Mouse (Mus musculus) B cell, adult 2 months (primary cell): ENCODE data around the gene Ptch2.
A peak's percentile ranks its signal among the peaks of the same experiment; 100 is the strongest.

ENCODE experiments used
- DNase-seq, 2 experiments: peaks; one replicate each; pipeline ENCODE4 v3.0.0; 2022

Ptch2 gene

GRCm38 (mm10) chr4:117131198-117131597, 35.3 kb downstream of the Ptch2 start:
- no peak for DNase-seq

DNA sequence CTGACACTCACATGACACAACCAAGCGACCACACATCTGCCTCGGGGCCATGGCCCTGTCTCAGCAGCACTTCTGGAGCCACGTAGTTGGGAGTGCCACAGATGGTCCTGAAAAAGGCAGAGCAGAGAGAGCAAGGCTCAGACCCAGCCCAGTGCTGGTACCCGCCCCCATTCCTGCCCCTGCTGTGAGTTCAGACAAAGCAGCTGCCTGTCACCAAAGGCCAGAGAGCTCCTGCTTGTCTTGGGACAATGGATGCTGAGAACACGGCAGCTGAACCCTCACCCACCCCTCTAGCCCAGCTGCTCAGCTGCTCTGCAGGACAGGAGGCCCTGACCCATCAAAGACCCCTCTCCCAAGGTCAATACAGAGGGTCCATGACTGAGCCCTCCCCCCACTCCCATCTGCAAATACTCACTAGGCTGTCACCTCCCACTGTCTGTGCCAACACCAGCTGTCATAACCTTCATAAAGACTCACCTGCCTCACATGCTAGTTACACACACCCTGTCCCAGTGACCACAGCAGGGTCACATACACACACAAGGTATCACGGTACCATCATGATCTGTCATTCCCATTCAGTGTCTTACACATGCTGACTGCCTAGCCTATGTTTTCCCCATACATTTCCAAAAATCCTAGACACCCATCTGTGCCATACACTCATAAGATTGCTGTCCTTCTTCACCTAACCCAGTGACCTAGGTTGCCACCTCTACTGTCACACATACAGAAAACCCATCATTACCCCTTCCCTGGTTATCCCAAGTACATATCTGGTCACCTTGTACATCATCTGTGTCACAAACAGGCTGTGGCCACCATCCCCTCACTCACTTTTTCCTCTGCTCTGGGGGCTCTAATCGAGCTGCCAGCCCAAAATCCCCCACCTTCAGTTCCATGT, 36.3 kb downstream of the Ptch2 start:
- no peak for DNase-seq

DNA sequence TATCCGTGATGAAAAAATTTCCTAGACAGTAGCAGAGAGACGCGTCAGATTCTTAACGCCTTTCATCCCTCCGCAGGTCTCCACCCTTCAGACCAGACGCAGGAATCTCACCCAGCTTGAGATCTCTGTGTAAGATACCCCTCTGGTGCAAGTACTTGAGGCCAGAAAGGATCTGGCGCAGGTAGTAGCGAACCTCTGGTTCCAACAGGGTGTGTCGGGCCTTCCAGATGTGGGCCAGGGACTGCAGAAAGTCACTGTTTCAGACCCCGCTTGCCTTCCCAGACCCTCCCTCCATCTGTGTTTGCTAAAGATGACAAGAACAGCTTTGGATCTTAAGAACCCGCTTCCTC, 36.9 kb downstream of the Ptch2 start:
- DNase-seq: no peak

DNA sequence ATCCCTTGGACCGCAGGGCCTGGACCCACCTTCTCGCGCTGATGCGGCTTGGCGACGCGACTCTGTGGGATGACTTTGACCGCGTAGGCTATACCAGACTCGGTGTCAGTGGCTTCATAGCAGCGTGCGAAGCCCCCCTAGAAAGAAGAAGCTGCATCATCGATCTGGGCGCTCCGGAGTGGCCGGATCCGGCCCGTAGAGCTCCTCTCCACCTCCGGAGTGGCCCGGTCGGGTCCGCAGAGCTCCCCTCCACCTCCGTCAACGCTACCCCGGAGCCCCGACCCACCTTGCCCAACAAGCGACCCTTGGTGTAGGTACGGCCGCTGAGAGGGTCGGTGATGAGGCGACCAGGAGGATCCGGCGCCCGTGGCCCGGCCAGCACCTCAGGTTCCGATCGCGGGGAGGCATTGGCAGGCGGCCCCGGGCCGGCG, 37.5 kb downstream of the Ptch2 start:
- DNase-seq: no peak

DNA sequence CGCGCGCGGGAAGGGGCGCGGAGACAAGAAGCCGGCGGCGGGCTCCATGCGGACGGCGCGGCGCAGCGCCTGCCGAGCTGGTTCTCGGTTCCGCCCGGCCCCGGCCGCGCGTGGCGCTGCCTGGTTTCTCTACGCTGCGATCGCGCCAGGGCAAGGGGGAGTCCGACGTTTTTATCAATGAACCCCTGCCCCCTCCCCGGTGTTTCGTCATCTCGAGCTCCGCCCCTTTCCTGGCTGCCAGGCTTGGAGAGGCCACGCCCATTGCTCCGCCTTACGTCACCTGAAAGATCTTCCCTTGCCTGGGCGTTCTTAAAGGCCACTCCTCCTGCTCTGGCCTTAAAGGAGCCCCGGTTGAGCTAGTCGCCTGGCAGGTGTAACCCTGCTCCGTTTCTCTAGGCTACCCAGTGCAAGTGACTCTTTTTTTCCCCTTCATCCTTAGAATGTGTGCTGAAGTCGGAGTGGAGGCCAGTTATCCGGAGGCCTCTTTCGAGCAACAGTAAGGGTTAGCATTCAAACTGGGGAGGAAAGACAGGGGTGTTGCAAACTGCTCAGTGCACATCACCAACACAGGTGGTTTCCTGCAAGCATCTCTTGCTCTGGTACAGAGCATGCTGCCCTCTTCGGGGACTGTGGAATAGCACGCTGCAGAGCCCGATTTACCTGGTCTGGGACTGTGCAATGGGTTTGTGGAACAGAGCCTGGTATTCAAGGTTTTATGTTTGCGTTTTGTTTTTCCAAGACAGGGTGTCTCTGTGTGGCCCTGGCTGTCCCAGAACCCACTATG, 38.1 kb downstream of the Ptch2 start, which contains the start of gene Plk3:
Gene Plk3 (minus strand): TSS at position 147 of the 784 bp plus-strand sequence.
- DNase-seq: peak; percentile 98 to 99

DNA sequence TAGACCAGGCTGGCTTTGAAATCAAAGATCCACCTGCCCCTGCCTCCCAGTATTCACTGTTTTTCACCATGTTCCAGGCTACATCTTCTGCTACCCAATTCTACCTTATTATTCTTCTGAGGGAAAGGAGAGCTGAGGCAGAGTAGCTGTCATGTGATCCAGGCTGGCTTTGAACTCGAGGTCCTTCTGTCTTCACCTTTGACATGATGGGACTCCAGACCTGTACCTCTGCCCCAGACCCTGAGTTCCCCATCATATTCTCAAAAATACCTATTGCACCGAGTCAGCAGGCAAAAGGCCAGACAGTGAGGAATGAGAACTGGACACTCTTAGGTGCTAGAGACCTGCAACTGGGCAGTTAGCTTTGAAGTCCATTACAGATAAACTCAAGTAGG, 38.7 kb downstream of the Ptch2 start:
- DNase-seq: no peak

DNA sequence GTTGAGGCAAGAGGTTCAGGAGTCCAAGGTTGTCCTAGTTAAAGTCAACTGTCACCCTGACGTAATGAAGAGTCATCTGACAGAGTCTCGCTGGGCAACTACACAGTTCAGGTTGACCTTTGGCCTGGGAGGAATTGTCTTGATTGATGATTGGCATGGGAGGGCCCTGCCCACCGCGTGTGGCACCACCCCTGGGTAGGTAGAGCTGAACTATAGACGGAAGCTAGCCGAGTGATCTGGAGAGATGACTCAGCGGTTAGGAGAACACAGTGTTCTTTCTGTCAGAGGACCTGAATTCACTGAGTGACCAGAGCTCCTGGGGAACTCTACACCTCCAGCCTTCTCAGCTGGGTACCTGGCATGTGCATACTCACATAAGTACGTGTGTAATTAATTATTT, 40.2 kb downstream of the Ptch2 start:
- no peak for DNase-seq

- no peak for DNase-seq
Measured at GRCm38 (mm10) chr4:117138295-117139216, 42.7 kb downstream of the Ptch2 start.

DNA sequence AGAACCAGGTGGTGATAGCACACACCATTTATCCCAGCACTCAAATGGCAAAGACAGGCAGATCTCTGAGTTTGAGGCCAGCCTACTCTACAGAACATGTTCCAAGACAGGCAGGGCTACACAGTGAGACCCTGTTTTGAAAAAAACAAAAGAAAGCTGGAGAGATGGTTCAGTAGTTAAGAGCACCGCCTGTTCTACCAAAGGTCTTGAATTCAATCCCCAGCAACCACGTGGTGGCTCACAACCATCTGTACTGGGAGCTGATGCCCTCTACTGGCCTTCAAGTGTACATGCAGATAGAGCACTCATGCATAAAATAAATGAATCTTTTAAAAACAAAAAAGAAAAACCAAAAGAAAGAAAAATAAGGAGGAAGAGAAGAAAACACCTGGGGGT, 43.3 kb downstream of the Ptch2 start:
- peak; percentile 64 to 72 for DNase-seq

DNA sequence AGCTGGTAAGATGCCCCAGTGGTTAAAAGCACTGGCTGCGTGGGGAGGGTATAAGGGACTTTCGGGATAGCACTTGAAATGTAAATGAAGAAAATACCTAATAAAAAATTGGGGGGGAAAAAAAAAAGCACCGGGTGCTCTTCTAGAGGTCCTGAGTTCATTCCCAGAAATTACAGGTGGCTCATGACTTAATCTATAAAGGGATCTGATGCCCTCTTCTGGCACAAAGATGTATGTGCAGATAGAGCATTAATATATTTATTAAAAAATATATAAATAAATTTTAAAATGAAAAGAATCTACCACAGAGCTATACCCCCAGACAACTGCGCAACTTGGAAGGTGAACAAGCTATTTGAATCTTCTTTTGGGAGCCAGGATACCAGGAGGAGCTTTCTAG, 44.7 kb downstream of the Ptch2 start:
- no peak for DNase-seq

DNA sequence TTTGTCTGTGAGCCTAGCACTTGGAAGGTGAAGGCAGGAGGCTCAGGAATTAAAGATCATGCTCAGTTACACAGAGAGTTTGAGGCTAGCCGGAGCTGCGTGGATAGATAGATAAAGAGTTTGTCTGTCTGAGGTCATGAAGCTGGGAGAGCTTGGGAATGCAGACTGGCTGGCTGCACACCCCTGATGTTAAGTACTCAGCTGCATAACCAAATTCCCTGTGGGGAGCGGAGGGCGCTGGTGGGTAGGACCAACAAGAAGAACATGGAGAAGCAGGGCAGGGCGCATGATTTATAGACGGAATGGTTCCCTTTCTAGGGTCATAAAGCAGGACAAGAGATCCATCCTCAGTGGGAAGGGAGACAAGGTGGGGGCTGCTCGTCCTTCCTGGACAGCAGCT, 47.1 kb downstream of the Ptch2 start:
- no peak for DNase-seq

GRCm38 (mm10) chr4:117145248-117145647, 49.4 kb downstream of the Ptch2 start:
- no peak for DNase-seq

DNA sequence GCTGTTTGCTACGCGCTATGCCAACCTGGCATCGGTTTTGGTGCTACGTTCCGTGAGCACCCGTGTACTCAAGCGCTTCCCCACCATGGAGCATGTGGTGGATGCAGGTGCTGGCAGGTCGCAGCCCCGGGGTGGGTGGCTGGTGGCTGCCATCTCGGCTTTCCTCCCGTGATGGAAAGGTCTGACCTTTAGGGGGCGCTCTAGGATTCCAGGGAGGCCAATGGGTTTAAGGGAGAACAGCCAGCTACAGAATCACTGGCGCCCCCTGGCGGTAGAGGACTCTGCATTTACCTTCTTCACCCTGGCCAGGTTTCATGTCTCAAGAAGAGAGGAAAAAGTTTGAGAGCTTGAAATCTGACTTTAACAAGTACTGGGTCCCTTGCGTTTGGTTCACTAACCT, 50.3 kb downstream of the Ptch2 start:
- peak; percentile 98 for DNase-seq

GRCm38 (mm10) chr4:117148047-117148713, 52.3 kb downstream of the Ptch2 start:
- no peak for DNase-seq

DNA sequence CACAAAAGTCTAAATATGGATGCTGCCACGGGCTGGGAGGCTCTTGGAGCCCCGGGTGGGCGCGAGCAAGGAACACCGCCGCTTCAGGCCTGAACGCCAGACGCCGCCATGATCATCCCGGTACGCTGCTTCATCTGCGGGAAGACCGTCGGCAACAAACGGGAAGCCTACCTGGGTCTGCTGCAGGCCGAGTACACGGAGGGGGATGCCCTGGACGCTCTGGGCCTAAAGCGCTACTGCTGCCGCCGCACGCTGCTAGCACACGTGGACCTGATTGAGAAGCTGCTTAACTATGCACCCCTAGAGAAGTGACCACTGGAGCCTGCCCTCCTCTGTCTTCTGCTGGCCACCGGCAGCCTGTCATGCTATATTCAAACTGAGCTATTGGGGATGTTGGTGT, 52.9 kb downstream of the Ptch2 start:
- no peak for DNase-seq

DNA sequence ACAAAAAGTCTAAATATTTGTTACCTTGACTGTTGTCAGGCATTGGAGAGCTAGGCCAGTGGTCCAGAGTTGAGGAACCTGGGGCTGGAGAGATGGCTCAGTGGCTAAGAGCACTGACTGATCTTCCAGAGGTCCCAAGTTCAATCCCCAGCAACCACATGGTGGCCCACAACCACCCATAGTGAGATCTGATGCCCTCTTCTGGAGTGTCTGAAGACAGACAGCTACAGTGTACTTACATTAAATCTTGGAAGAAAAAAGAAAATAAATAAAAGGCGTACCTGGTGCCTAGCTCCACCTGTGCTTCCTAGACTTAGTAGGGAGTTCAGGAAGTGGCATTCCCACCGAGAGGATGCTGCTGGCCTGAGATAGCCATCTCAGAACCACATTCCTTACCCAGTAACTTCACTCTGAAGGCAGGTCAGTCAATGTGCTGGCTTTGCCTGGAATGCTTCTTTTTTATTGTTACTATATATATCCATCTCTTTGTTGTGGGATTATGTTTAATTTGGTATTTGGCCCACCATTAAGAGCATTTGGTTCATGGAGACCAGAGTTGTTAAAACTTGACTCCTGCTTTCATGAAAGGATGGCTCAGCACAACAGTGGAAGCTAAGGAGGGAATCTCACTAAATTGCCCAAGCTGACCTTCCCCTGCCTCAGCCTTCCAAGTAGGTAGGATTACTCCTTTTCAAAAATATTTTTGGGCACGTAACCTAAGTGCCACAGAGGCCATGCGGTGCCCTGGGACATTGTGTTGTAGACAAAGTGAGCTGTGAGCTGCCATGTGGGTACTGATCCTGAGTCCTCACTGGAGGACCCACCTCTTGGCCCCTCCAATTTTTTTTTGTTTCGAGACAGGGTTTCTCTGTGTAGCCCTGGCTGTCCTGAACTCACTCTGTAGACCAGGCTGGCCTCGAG, 53.7 kb downstream of the Ptch2 start:
- no peak for DNase-seq

DNA sequence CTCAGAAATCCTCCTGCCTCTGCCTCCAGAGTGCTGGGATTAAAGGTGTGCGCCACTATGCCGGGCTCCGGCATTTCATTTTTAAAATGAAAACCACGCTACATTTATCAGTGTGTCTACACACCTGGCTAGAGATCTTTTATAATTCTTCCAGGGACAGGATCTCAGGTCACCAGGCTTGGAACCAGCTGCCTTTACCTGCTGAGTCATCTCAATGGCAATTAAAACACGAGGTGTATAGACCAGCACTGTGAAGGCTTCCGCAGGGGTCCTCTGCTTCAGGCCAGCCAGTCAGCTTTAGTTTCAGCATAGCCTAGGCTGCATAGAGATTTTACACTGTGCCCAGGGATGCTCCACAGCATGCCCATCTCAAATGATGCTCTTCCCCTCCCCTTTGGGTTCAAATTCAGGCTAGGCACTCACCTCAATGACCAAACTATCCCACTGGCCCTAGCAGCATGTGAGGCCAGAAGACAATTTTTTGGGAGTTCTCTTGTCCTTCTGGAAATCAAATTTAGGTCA, 54.4 kb downstream of the Ptch2 start:
- DNase-seq: no peak

DNA sequence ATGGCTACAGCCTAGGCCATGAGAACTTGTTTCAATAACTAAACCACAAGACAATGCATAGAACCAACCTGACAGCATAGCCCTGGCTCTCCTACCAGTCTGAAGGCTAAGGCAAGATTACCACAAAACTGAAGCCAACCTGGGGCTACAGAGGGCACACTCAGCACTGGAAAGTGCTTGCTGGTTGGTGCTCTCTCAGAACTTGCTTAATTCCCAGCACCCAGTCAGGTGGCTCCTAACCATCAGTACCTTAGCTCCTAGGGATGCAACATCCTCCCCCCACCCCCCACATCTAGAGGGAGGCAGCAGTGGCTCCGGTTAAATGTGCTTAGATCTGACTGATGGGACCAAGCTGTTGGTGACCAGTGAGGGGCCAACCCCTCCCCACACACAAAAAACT, 55.5 kb downstream of the Ptch2 start:
- DNase-seq: no peak

DNA sequence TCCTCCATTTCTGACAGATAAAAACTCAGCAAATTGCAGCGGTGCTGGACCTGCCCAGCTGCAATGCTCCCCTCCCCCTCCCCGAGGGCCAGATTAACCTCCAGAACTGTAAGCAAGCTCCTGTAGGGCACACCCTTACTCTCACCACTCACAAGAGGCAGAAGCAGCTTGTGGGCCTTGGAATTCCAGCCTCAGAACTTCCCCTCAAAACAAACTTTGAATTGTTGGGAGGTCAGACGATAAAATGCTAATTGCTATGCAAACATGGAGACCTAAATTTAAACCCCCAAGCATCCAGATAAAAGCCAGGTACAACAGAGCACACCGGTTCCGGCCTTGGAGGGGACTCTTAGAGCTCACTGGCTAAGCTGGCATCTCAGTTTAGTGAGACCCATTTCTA, 56.8 kb downstream of the Ptch2 start:
- DNase-seq: no peak

- DNase-seq: no peak
Measured at GRCm38 (mm10) chr4:117155020-117155791, 59.3 kb downstream of the Ptch2 start.
